Mouse (Mus musculus): ENCODE measurements around the gene Atl1. TPM values are rescaled to one million over a fixed set of nuclear protein-coding genes. Genes with fewer than 3 reads are reported as not detected.
A peak's percentile ranks its signal among the peaks of the same experiment; 100 is the strongest.

Atl1 gene
- total RNA-seq, 1 experiment from 2014 or later = 2.2 TPM

- peak; percentile 18; the same call in 1 of the 2 replicates for ATAC-seq (ENCODE audit: extremely low read depth, insufficient number of reproducible peaks, low FRiP score, poor library complexity, severe bottlenecking)
Measured at GRCm38 (mm10) chr12:69986241-69986762, 93.9 kb downstream of the Atl1 start.

GRCm38 (mm10) chr12:69986786-69987497 is 94.5 kb downstream of the Atl1 start, which contains the start of gene Sav1:
Gene Sav1 (minus strand): TSS chr12:69987002.
- peak; percentile 54 for ATAC-seq (ENCODE audit: extremely low read depth, insufficient number of reproducible peaks, low FRiP score, poor library complexity, severe bottlenecking)

GRCm38 (mm10) chr12:69995382-69995781 is 103.0 kb downstream of the Atl1 start:
- ATAC-seq (ENCODE audit: extremely low read depth, insufficient number of reproducible peaks, low FRiP score, poor library complexity, severe bottlenecking) = no peak

DNA sequence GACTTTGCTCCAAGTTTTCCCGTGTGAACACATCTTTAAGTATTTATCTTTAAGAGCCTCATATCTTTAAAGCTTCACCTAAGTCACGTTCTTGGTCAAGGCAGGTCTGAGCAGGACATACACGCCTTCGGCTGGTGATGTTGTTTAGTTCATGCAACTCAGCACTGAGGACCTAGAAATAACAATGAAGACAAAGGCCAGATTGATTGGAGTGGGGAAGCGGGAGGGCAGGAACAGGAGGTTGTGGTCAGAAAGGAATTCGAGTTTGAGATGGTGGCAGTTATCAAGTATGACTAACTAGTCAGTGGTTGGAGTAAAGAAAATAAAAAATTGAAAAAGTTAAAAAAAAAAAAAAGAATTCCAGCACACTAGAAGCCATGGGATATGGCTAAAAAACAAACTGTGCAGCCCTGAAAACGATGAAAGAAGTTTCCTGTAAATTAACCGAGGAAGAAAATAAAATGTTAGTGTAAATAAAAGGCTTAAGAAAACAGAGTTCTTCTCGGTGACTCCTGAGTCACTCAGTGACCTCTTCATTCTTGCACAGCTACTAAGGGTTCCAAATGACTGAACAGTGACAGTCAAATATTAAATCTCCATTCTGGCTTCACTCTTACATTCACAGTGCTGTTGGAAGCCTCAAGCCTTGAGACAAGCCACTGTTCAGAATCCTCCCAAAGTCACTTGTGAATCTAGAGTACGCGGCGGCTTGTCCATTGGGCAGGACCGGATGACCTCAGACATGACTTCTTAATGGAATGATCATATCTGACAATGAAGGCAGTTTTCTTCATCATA is 106.0 kb downstream of the Atl1 start:
- ATAC-seq (ENCODE audit: extremely low read depth, insufficient number of reproducible peaks, low FRiP score, poor library complexity, severe bottlenecking) = no peak

- no peak for ATAC-seq (ENCODE audit: extremely low read depth, insufficient number of reproducible peaks, low FRiP score, poor library complexity, severe bottlenecking)
Measured at GRCm38 (mm10) chr12:70005103-70005502, 112.7 kb downstream of the Atl1 start.

DNA sequence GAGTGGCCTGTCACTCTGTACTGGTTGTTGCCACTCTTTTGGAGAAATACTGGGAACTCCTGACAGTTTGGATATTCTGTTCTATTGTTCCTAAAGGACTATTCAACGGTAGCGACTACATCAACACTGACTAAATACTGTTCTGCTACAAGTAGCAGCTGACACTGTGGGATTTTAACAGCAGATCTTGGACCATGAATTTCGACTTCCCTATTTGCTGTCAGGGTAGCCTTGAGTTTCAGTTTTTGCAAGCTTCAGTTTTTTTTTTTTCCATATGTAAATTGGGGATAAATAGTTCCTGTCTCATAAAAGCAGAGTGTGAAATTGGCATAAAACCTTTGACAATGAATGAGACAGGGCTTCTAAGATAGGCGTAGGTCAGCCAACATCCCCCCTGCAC is 117.9 kb downstream of the Atl1 start:
- ATAC-seq (ENCODE audit: extremely low read depth, insufficient number of reproducible peaks, low FRiP score, poor library complexity, severe bottlenecking) = no peak

- no peak for ATAC-seq (ENCODE audit: extremely low read depth, insufficient number of reproducible peaks, low FRiP score, poor library complexity, severe bottlenecking)
Measured at GRCm38 (mm10) chr12:70011681-70012080, 119.3 kb downstream of the Atl1 start.

- no peak for ATAC-seq (ENCODE audit: extremely low read depth, insufficient number of reproducible peaks, low FRiP score, poor library complexity, severe bottlenecking)
Measured at GRCm38 (mm10) chr12:70015936-70016335, 123.5 kb downstream of the Atl1 start.

Other genes with a start within 250 kb of the Atl1 start
- gene Sos2, start 210.8 kb upstream of the Atl1 start, total RNA-seq (2017) = 77.1 and 83.1 TPM in 2 replicates
- 3.6 and 5.4 TPM in 2 replicates for gene L2hgdh, start 167.7 kb upstream of the Atl1 start, total RNA-seq (2017)
- gene Atp5s, start 167.7 kb upstream of the Atl1 start, total RNA-seq (2017) = 6.8 and 11.5 TPM in 2 replicates
- gene Cdkl1, start 101.3 kb upstream of the Atl1 start, total RNA-seq (2017) = 12.0 and 18.6 TPM in 2 replicates
- gene Map4k5, start 586 bp downstream of the Atl1 start, total RNA-seq (2017) = 40.6 and 46.7 TPM in 2 replicates
- gene Sav1, start 94.4 kb downstream of the Atl1 start, total RNA-seq (2017) = 52.9 and 63.2 TPM in 2 replicates
- 92.8 and 95.4 TPM in 2 replicates for gene Nin, start 221.1 kb downstream of the Atl1 start, total RNA-seq (2017)

All from neutrophil, adult 5-6 weeks (primary cell).